Mouse (Mus musculus) kidney, embryonic 14.5 days (tissue): Measurements from ENCODE around the gene Pygm. TPM values are rescaled to one million over a fixed set of nuclear protein-coding genes. Genes with fewer than 3 reads are reported as not detected.

Source experiments
- ATAC-seq: fragments of 200-750 bp; cut with Nextera tagmentation; 2 replicates; pipeline ENCODE4 v1.8.0; 2017; ENCODE audit warnings: moderate number of reproducible peaks, mild to moderate bottlenecking, moderate TSS enrichment, moderate library complexity; ENCODE audit not compliant: low FRiP score, low TSS enrichment
- H3K27ac ChIP-seq: fragments of 300-500 bp; sonication (generic); 2 replicates; pipeline ENCODE4 v1.5.1; 2014; ENCODE audit warnings: low read depth, mild to moderate bottlenecking, low read length, moderate library complexity, mixed read lengths
- H3K27me3 ChIP-seq: fragments of 300-500 bp; sonication (generic); 2 replicates; pipeline ENCODE4 v1.6.1; 2014; ENCODE audit warnings: mild to moderate bottlenecking, low read length; ENCODE audit not compliant: control insufficient read depth, insufficient read depth
- H3K36me3 ChIP-seq: fragments of 300-500 bp; sonication (generic); 2 replicates; pipeline ENCODE4 v1.6.1; 2014; ENCODE audit warnings: low read length, mixed read lengths; ENCODE audit not compliant: control insufficient read depth, insufficient read depth
- H3K4me1 ChIP-seq: fragments of 300-500 bp; sonication (generic); 2 replicates; pipeline ENCODE4 v1.6.1; 2014; ENCODE audit warnings: low read length, mixed read lengths; ENCODE audit not compliant: control insufficient read depth, insufficient read depth
- H3K4me2 ChIP-seq: fragments of 300-500 bp; sonication (generic); replicated peaks from 2 replicates; pipeline ENCODE4 v1.6.1; 2014; ENCODE audit warnings: low read depth, mild to moderate bottlenecking, low read length
- H3K4me3 ChIP-seq: fragments of 300-500 bp; sonication (generic); 2 replicates; pipeline ENCODE4 v1.5.1; 2014; ENCODE audit warnings: mild to moderate bottlenecking, low read length
- H3K9ac ChIP-seq: fragments of 300-500 bp; sonication (generic); 2 replicates; pipeline ENCODE4 v1.6.1; 2014; ENCODE audit warnings: low read depth, mild to moderate bottlenecking, low read length, moderate library complexity
- H3K9me3 ChIP-seq: fragments of 300-500 bp; sonication (generic); 2 replicates; pipeline ENCODE4 v1.6.1; 2016; ENCODE audit warnings: low read length; ENCODE audit not compliant: control insufficient read depth
- WGBS: fragments of 180-500 bp; shearing (Covaris S2); extraction: QIAGEN DNeasy Blood & Tissue Kit; methylation state at CpG from one replicate; pipeline ENCODE4 v1.1.7; 2014; 5-methylcytosine and 5-hydroxymethylcytosine counted together
- polyA plus RNA-seq: library from polyadenylated mRNA; unstranded; fragments of >200 nt; fragmentation: Nextera tagmentation; extraction: Ambion mirVana; gene quantifications from 2 replicates; pipeline ENCODE4 v1.2.1, GENCODE M21; 2014

Gene Pygm
- polyA plus RNA-seq, 1 experiment from 2014 or later, result 16.4 TPM

DNA sequence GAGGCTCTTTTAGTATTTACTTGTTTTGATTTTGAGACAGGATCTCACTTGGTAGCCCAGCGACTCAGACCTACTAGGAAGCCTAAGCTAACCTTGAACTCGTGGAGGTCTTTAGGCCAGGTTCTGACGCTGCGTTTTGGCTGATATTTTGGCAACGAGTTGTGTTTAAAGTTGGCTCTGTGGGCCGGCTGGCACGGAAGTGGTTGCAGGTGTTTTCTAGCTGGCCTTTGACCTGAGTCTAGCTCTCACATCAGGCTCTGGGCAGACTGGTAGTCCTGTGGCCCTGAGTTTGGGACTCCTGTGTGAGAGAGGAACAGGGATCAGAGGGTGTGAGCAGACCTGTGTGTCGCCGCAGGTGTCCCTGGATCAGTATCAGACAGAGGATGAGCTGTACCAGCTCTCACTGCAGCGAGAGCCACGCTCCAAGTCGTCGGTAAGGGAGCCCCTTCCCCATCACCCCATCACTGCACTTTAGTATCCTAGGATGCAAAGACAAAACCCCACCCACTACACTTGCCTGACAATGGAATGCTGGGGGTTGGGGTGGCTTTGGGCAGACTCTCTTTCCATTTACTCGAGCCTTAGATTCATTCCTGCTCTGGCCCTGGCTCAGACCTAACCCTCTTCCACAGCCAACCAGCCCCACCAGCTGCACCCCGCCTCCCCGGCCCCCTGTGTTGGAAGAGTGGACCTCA is 23.8 kb downstream of the Pygm start:
- H3K4me2 ChIP-seq, result no peak overlapping the region
- no peak overlapping the region for H3K4me3 ChIP-seq
- WGBS, result 60% methylated on average over 16 of the region's 16 CpGs
- no peak overlapping the region for H3K27ac ChIP-seq
- no peak overlapping the region for H3K9ac ChIP-seq
- no peak for ATAC-seq
- H3K36me3 ChIP-seq, result no peaks in the 10 kb centered on the region
- no peaks in the 10 kb centered on the region for H3K4me1 ChIP-seq
- no peaks in the 10 kb centered on the region for H3K9me3 ChIP-seq
- peaks cover 4% of the 10 kb centered on the region for H3K27me3 ChIP-seq

DNA sequence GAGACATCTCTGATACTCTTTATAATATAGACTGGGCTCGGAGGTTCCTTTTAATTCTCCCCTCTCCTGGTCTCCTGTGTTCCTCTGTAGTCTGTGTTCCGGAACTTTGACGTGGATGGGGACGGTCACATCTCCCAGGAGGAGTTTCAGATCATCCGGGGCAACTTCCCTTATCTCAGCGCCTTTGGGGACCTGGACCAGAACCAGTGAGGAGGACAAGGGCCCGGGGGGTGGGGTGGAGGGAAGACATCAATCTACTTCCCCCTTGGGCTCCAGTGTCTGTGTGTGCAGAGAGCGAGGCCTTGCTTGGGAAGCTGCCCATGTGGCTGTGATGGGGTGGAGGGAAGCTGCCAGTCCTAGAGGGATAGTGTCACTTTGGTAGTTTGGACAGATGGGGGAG is 24.6 kb downstream of the Pygm start:
- Histone ChIP-seq H3K27me3 (peaks cover 2% of the 10 kb centered on the region), H3K9ac (no peak overlapping the region), H3K9me3 (no peaks in the 10 kb centered on the region), H3K4me1 (no peaks in the 10 kb centered on the region), H3K4me3 (no peak overlapping the region), H3K4me2 (no peak overlapping the region), H3K27ac (no peak overlapping the region), H3K36me3 (no peaks in the 10 kb centered on the region)
- ATAC-seq, result no peak
- 79% methylated on average over 8 of the region's 8 CpGs for WGBS

DNA sequence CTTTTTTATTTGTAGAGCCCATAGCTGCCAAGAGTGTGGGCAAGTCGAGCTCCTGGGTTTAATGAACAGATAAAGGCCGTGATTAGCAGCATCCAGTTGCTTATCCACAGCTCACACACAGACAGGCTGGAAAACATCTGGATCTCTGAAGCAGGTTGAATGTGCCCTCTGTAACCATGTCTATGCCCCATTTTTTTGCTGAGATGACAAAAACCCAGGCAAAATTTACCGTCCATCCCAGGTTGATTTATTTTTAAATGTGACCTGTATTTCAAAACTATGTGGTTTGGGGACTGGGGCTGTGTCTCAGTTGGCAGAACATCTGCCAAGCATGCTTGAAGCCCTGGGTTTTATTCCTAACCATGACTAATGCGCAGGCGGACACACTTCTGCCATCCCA is 25.0 kb downstream of the Pygm start:
- 81% methylated on average over 5 of the region's 5 CpGs for WGBS

DNA sequence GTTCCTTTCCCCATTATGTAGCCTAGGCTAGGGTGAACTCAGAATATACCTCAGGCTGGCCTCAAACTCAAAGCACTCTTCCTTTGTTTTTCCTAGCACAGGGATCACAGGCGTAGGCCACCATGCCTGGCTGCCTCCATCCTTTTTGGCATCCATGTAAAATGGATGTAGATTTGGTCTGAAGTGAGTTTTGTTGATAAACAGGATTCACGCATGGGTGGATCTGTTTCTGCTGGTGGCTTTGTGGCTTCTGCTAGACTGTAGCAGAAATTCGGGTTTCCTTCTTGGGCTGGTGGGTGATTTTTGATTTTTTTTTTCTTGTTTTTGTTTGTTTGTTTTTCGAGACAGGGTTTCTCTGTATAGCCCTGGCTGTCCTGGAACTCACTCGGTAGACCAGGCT is 25.7 kb downstream of the Pygm start:
- Histone ChIP-seq H3K27ac (no peak overlapping the region), H3K4me2 (no peak overlapping the region), H3K27me3 (no peaks in the 10 kb centered on the region), H3K9me3 (no peaks in the 10 kb centered on the region), H3K36me3 (no peaks in the 10 kb centered on the region), H3K4me3 (no peak overlapping the region), H3K9ac (no peak overlapping the region), H3K4me1 (no peaks in the 10 kb centered on the region)
- 82% methylated on average over 5 of the region's 5 CpGs for WGBS
- no peak for ATAC-seq

More for the DNA sequence above, 25.0 kb downstream of the Pygm start:
- Histone ChIP-seq H3K9ac (no peak overlapping the region), H3K4me3 (no peak overlapping the region), H3K27me3 (no peaks in the 10 kb centered on the region), H3K4me1 (no peaks in the 10 kb centered on the region), H3K4me2 (no peak overlapping the region), H3K27ac (no peak overlapping the region), H3K36me3 (no peaks in the 10 kb centered on the region), H3K9me3 (no peaks in the 10 kb centered on the region)
- ATAC-seq, result no peak

DNA sequence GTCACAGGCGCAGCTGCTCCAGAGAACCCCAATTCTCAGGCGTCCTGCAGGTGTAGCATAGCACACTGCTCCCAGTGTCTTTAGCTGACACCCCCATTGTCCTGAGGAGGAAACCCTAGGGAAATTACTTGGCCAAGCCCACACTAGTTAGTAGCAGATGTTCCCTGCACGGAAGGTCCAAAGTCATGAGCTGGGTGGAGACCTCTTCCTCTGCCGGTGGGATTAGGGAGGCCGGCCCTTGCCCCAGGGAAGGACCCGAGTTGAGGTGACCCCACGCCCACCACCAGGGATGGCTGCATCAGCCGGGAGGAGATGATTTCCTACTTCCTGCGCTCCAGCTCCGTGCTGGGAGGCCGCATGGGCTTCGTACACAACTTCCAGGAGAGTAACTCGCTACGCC is 28.6 kb downstream of the Pygm start:
- Histone ChIP-seq H3K27me3 (no peaks in the 10 kb centered on the region), H3K9me3 (no peaks in the 10 kb centered on the region), H3K4me2 (peak overlapping the region; percentile 10; the same call in 1 of the 2 replicates), H3K27ac (no peak overlapping the region), H3K4me1 (0 out of 2 replicates have a peak, but pooled peaks cover 9% of the 10 kb centered on the region), H3K36me3 (no peaks in the 10 kb centered on the region), H3K4me3 (no peak overlapping the region), H3K9ac (peak overlapping the region; percentile 7; the same call in 1 of the 2 replicates)
- ATAC-seq, result no peak
- WGBS, result 48% methylated on average over 14 of the region's 14 CpGs

DNA sequence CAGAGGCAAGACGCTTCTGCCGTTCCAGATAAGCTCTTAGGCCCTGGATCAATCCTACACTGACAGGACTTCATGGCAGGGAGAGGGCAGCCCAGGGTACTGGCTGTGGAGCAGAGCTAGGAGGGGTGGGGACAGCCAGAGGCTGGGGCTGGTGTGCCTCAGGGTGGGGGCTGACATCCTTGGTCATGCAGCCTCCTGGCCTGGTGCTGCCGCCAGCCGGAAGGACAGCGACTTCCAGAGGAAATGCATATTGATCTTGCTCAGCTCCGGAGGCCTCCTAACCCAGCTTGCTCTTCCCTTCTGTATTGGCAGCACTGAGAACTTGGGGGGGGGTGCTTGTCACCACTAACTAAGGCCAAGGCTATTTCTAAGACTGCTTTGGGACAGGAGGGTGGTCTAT is 31.3 kb downstream of the Pygm start:
- H3K4me3 ChIP-seq, result no peak overlapping the region
- no peak overlapping the region for H3K4me2 ChIP-seq
- H3K27me3 ChIP-seq, result peaks cover 23% of the 10 kb centered on the region
- 0 out of 2 replicates have a peak, but pooled peaks cover 17% of the 10 kb centered on the region for H3K4me1 ChIP-seq
- no peaks in the 10 kb centered on the region for H3K9me3 ChIP-seq
- ATAC-seq, result no peak
- no peaks in the 10 kb centered on the region for H3K36me3 ChIP-seq
- H3K9ac ChIP-seq, result no peak overlapping the region
- no peak overlapping the region for H3K27ac ChIP-seq
- WGBS, result 46% methylated on average over 6 of the region's 6 CpGs

DNA sequence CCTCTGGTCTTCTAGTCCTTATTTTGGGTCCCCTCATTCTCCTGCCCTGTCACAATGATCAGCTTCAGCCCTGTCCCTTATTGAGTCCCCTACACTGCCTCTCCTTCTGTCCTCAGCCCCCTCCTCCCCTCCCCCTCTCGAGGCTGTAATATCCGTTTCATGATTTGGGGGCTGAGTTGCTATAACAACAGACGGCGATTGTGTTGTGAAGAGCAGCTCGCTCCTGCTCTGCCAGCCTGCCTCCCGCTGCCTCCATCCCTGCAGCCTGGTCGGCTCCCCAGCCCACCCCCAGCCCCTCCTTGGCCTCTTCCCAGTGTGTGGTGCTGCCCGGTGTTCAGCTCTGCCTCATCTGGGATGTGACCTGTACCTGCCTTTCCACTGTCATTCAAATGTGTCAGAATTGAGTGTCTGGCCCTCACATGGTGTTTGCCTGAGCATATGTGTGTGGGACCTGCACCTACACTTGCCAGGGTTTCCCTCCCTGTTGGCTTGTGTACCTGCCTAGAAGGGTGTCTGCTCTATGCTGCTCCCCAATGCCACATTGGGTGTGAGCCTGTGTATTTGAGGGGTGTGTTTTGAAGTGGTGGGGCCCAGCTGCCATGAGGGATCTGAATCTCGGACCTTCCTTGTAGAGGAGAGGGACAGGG is 32.0 kb downstream of the Pygm start:
- Histone ChIP-seq H3K4me2 (no peak overlapping the region), H3K36me3 (no peaks in the 10 kb centered on the region), H3K27me3 (peaks cover 31% of the 10 kb centered on the region), H3K27ac (no peak overlapping the region), H3K4me3 (no peak overlapping the region), H3K4me1 (0 out of 2 replicates have a peak, but pooled peaks cover 17% of the 10 kb centered on the region), H3K9ac (no peak overlapping the region), H3K9me3 (no peaks in the 10 kb centered on the region)
- no peak for ATAC-seq
- 9% methylated on average over 9 of the region's 9 CpGs for WGBS

DNA sequence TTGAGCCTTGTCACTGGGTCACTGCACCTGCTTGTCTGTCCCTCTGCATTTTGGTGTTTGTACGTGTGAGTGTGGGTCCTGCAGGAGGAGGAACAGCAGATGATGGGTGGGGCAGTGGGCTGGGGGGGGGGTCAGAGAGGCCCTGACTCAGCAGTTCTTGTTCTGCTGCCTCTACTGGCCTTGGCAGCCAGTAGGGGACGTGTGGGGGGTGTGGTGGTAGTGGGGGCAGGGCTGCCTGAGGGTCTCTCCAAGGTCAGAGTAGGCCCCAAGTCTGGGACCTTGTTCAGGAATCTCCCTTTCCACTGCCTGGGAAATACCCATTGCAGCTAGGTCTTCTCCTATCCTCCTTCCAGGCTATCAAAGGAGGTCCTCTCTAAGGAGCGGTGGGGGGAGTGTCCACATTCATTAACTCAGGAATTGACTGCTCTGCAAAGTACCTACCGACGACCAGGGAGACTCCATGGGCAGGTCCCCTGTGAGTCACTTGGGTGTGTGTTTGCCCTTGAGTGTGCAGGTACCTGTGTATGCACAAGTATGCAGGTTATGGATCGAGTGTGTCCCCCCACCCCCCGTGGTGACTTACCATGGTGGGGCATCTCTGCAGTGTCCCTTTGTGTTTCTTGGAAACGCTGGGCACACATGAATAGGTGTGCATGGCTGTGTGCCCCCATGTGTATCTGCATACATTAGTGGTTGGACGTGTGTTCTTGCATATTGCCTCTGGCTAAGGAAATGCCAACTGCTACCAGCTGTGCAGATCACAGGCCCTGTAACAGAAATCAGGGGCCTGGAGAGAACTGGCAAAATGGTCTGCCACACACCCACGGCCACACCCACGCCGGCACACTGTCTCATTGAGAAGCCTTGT is 32.9 kb downstream of the Pygm start:
- Histone ChIP-seq H3K27me3 (peaks cover 38% of the 10 kb centered on the region), H3K4me1 (0 out of 2 replicates have a peak, but pooled peaks cover 17% of the 10 kb centered on the region), H3K27ac (no peak overlapping the region), H3K36me3 (no peaks in the 10 kb centered on the region), H3K4me2 (no peak overlapping the region), H3K9me3 (no peaks in the 10 kb centered on the region), H3K4me3 (no peak overlapping the region), H3K9ac (no peak overlapping the region)
- 60% methylated on average over 12 of the region's 12 CpGs for WGBS
- no peak for ATAC-seq
